Mouse (Mus musculus) naive thymus-derived CD4-positive, alpha-beta T cell, adult 2 months (primary cell): ENCODE data around the gene Gsdma2.
"Not testable (repeated sequence)": the region's sequence is repeated elsewhere in the genome, so short reads cannot be mapped to it uniquely, and the experiment has no call there.

ENCODE experiments used
- DNase-seq: peaks from one replicate; pipeline ENCODE4 v3.0.0-alpha.2; 2011; ENCODE audit warnings: low read depth

Gene Gsdma2

GRCm38 (mm10) chr11:98646459-98646858, at the start of gene Gsdma2:
Gene Gsdma2 (plus strand): TSS chr11:98646759.
- no peak for DNase-seq

GRCm38 (mm10) chr11:98597363-98597762, 49.2 kb upstream of the Gsdma2 start:
- DNase-seq, result peak; percentile 94

GRCm38 (mm10) chr11:98597991-98598390, 48.6 kb upstream of the Gsdma2 start, which contains the start of gene Lrrc3c:
Gene Lrrc3c (plus strand): TSS chr11:98598291.
- no peak for DNase-seq

GRCm38 (mm10) chr11:98598851-98599290, 47.7 kb upstream of the Gsdma2 start:
- DNase-seq, result no peak

- DNase-seq, result no peak
Measured at GRCm38 (mm10) chr11:98599291-98599690, 47.3 kb upstream of the Gsdma2 start.

- peak; percentile 40 for DNase-seq
Measured at GRCm38 (mm10) chr11:98602090-98602690, 44.4 kb upstream of the Gsdma2 start.

GRCm38 (mm10) chr11:98603953-98604352, 42.6 kb upstream of the Gsdma2 start:
- peak; percentile 21 for DNase-seq

GRCm38 (mm10) chr11:98604911-98605310, 41.6 kb upstream of the Gsdma2 start:
- DNase-seq, result peak; percentile 1

GRCm38 (mm10) chr11:98606763-98607162, 39.8 kb upstream of the Gsdma2 start:
- DNase-seq, result peak; percentile 79

GRCm38 (mm10) chr11:98620791-98621190, 25.8 kb upstream of the Gsdma2 start:
- no peak for DNase-seq

- not testable (repeated sequence) for DNase-seq
Measured at GRCm38 (mm10) chr11:98623981-98624380, 22.6 kb upstream of the Gsdma2 start.

- not testable (repeated sequence) for DNase-seq
Measured at GRCm38 (mm10) chr11:98624381-98624780, 22.2 kb upstream of the Gsdma2 start.

- no peak for DNase-seq
Measured at GRCm38 (mm10) chr11:98625611-98626410, 20.7 kb upstream of the Gsdma2 start, which contains the start of the genes Gm12355 and Gsdma3. Gene Gm12355 (minus strand): TSS chr11:98625661. Gene Gsdma3 (plus strand): TSS chr11:98626360.

GRCm38 (mm10) chr11:98628706-98629105, 17.9 kb upstream of the Gsdma2 start:
- no peak for DNase-seq

GRCm38 (mm10) chr11:98630646-98631045, 15.9 kb upstream of the Gsdma2 start:
- no peak for DNase-seq

GRCm38 (mm10) chr11:98635312-98635970, 11.1 kb upstream of the Gsdma2 start:
- peak; percentile 65 for DNase-seq

- no peak for DNase-seq
Measured at GRCm38 (mm10) chr11:98637501-98637900, 9.1 kb upstream of the Gsdma2 start.

- DNase-seq, result no peak
Measured at GRCm38 (mm10) chr11:98640091-98640490, 6.5 kb upstream of the Gsdma2 start.

- DNase-seq, result no peak
Measured at GRCm38 (mm10) chr11:98644757-98645156, 1.8 kb upstream of the Gsdma2 start.

- no peak for DNase-seq
Measured at GRCm38 (mm10) chr11:98645946-98646345, 613 bp upstream of the Gsdma2 start.

GRCm38 (mm10) chr11:98655076-98655475, 8.5 kb downstream of the Gsdma2 start:
- DNase-seq, result peak; percentile 76

GRCm38 (mm10) chr11:98660517-98660916, 14.0 kb downstream of the Gsdma2 start:
- peak; percentile 81 for DNase-seq

GRCm38 (mm10) chr11:98664091-98664490, 17.5 kb downstream of the Gsdma2 start, which contains the start of gene Gsdma:
Gene Gsdma (plus strand): TSS chr11:98664351.
- no peak for DNase-seq
